Mouse (Mus musculus) gastrocnemius, adult 8-10 months (tissue): ENCODE data around the gene Gbp4. TPM values are rescaled to one million over a fixed set of nuclear protein-coding genes. Genes with fewer than 3 reads are reported as not detected.

Experiments
- total RNA-seq, 4 experiments: library from RNA; stranded (reverse); gene quantifications; 2 replicates each; pipeline ENCODE4 v1.2.4; 2022

Gene Gbp4
- total RNA-seq, 4 experiments from 2014 or later = 1.4 to 1.8 (median 1.6) TPM

Other genes with a start within 250 kb of the Gbp4 start
- under 1 TPM in 3 of 4 experiments, not detected in 1; 0.10 to 0.19 (median 0.11) TPM for gene Abcg3, start 156.9 kb downstream of the Gbp4 start, total RNA-seq
- gene Gbp9, start within 50 bp of the Gbp4 start, total RNA-seq = 1 to 10 TPM; 1.3 to 3.4 (median 1.5) TPM
- gene Gbp8, start within 50 bp of the Gbp4 start, total RNA-seq = under 1 TPM in 1 of 4 experiments, not detected in 3; 0.24 TPM
- 1 to 10 TPM; 1.3 to 2.4 (median 1.8) TPM for gene Gbp10, start 99.9 kb upstream of the Gbp4 start, total RNA-seq
- gene Gm43302, start 154.1 kb upstream of the Gbp4 start, total RNA-seq = 1 to 10 TPM in 1 of 4 experiments, under 1 TPM in 1, not detected in 2; 0.64 to 1.3 TPM
- gene Gbp6, start 154.1 kb upstream of the Gbp4 start, total RNA-seq = 1 to 10 TPM; 4.6 to 7.9 (median 5.8) TPM